Mouse (Mus musculus): ENCODE data around the gene St6galnac4.

Gene St6galnac4

GRCm38 (mm10) chr2:32586871-32587351 is at the start of gene St6galnac4:
St6galnac4 (plus strand) TSS chr2:32587095.
- peak; percentile 97 for DNase-seq

GRCm38 (mm10) chr2:32537360-32537905 is 49.5 kb upstream of the St6galnac4 start:
- DNase-seq = peak; percentile 55

GRCm38 (mm10) chr2:32537941-32538340 is 49.0 kb upstream of the St6galnac4 start:
- DNase-seq = no peak

- DNase-seq = peak; percentile 35
These were observed 48.4 kb upstream of the St6galnac4 start for GRCm38 (mm10) chr2:32538461-32538860.

- DNase-seq = no peak
These were observed 47.4 kb upstream of the St6galnac4 start for GRCm38 (mm10) chr2:32539452-32539981.

- no peak for DNase-seq
These were observed 45.5 kb upstream of the St6galnac4 start for GRCm38 (mm10) chr2:32541333-32541908.

- no peak for DNase-seq
These were observed 44.8 kb upstream of the St6galnac4 start for GRCm38 (mm10) chr2:32541986-32542573.

- DNase-seq = no peak
These were observed 43.9 kb upstream of the St6galnac4 start for GRCm38 (mm10) chr2:32543031-32543449.

- DNase-seq = no peak
These were observed 39.9 kb upstream of the St6galnac4 start for GRCm38 (mm10) chr2:32546951-32547350.

GRCm38 (mm10) chr2:32547380-32547779 is 39.5 kb upstream of the St6galnac4 start:
- DNase-seq = no peak

GRCm38 (mm10) chr2:32547964-32548739 is 38.7 kb upstream of the St6galnac4 start:
- DNase-seq = peak; percentile 40

GRCm38 (mm10) chr2:32549171-32549570 is 37.7 kb upstream of the St6galnac4 start:
- DNase-seq = no peak

- peak; percentile 68 for DNase-seq
These were observed 37.1 kb upstream of the St6galnac4 start for GRCm38 (mm10) chr2:32549764-32550163.

GRCm38 (mm10) chr2:32551236-32551635 is 35.7 kb upstream of the St6galnac4 start:
- DNase-seq = no peak

GRCm38 (mm10) chr2:32553592-32554148 is 33.2 kb upstream of the St6galnac4 start:
- DNase-seq = no peak

GRCm38 (mm10) chr2:32555484-32555883 is 31.4 kb upstream of the St6galnac4 start:
- DNase-seq = peak; percentile 51

- no peak for DNase-seq
These were observed 30.9 kb upstream of the St6galnac4 start for GRCm38 (mm10) chr2:32556019-32556418.

GRCm38 (mm10) chr2:32559570-32559969 is 27.3 kb upstream of the St6galnac4 start:
- no peak for DNase-seq

GRCm38 (mm10) chr2:32566536-32567063 is 20.3 kb upstream of the St6galnac4 start:
- peak; percentile 86 for DNase-seq

- peak; percentile 39 for DNase-seq
These were observed 18.7 kb upstream of the St6galnac4 start for GRCm38 (mm10) chr2:32568149-32568548.

- no peak for DNase-seq
These were observed 18.0 kb upstream of the St6galnac4 start for GRCm38 (mm10) chr2:32568941-32569340.

GRCm38 (mm10) chr2:32570698-32571494 is 16.0 kb upstream of the St6galnac4 start, which contains the start of gene Dpm2:
Dpm2 (plus strand) TSS chr2:32570858.
- DNase-seq = peak; percentile 96

Data from lung, postnatal 10 days (tissue).